Mouse (Mus musculus): ENCODE measurements around the gene Chit1. TPM values are rescaled to one million over a fixed set of nuclear protein-coding genes. Genes with fewer than 3 reads are reported as not detected.

Chit1 gene
- polyA plus RNA-seq, 1 experiment: 0.02 TPM

- H3K36me3 ChIP-seq (ENCODE audit: control insufficient read depth, insufficient read depth): no peaks in the 10 kb centered on the region
- H3K79me2 ChIP-seq (ENCODE audit: control insufficient read depth, insufficient read depth): no peaks in the 10 kb centered on the region
- no peak overlapping the region for H3ac ChIP-seq (ENCODE audit: control insufficient read depth, insufficient read length, low read depth)
- H3K79me3 ChIP-seq (ENCODE audit: low read depth): no peaks in the 10 kb centered on the region
- no peaks in the 10 kb centered on the region for H3K27me3 ChIP-seq (ENCODE audit: control insufficient read depth, insufficient read depth, insufficient read length)
- TF ChIP-seq FOSL1 (IDR thresholded peaks at IDR 0.05; ENCODE audit: insufficient read depth, low read length, poor library complexity, severe bottlenecking): no peak
- no peak for TF ChIP-seq USF1 (IDR thresholded peaks at IDR 0.05; ENCODE audit: low read depth)
- TF ChIP-seq CTCF (IDR thresholded peaks at IDR 0.05; ENCODE audit: control insufficient read depth, insufficient read depth, insufficient read length): no peak
- no peak for TF ChIP-seq CEBPB (IDR thresholded peaks at IDR 0.05; ENCODE audit: low read depth)
- TF ChIP-seq MYOD1 (IDR thresholded peaks at IDR 0.05; ENCODE audit: control insufficient read depth, insufficient read length, low read depth): no peak
- TF ChIP-seq MYOG (IDR thresholded peaks at IDR 0.05; ENCODE audit: control insufficient read depth, extremely low read depth, insufficient read length): no peak
- TF ChIP-seq MAX (IDR thresholded peaks at IDR 0.05): no peak
- no peak overlapping the region for H3K4me3 ChIP-seq (ENCODE audit: insufficient read depth, poor library complexity, severe bottlenecking)
Measured at GRCm38 (mm10) chr1:134064296-134064831, 46.7 kb upstream of the Chit1 start.

GRCm38 (mm10) chr1:134065241-134065809 lies 45.7 kb upstream of the Chit1 start:
- TF ChIP-seq CEBPB (IDR thresholded peaks at IDR 0.05; ENCODE audit: low read depth): peak; percentile 4
- TF ChIP-seq MAX (IDR thresholded peaks at IDR 0.05): no peak

GRCm38 (mm10) chr1:134066554-134066953 lies 44.5 kb upstream of the Chit1 start:
- Histone ChIP-seq H3K4me3 (ENCODE audit: insufficient read depth, poor library complexity, severe bottlenecking) (no peak overlapping the region), H3K79me3 (ENCODE audit: low read depth) (no peaks in the 10 kb centered on the region), H3K27me3 (ENCODE audit: control insufficient read depth, insufficient read depth, insufficient read length) (no peaks in the 10 kb centered on the region), H3K79me2 (ENCODE audit: control insufficient read depth, insufficient read depth) (no peaks in the 10 kb centered on the region), H3ac (ENCODE audit: control insufficient read depth, insufficient read length, low read depth) (no peak overlapping the region), H3K36me3 (ENCODE audit: control insufficient read depth, insufficient read depth) (no peaks in the 10 kb centered on the region)
- TF ChIP-seq USF1 (IDR thresholded peaks at IDR 0.05; ENCODE audit: low read depth) (no peak), MAX (IDR thresholded peaks at IDR 0.05) (no peak), MYOD1 (IDR thresholded peaks at IDR 0.05; ENCODE audit: control insufficient read depth, insufficient read length, low read depth) (no peak), MYOG (IDR thresholded peaks at IDR 0.05; ENCODE audit: control insufficient read depth, extremely low read depth, insufficient read length) (no peak), CEBPB (IDR thresholded peaks at IDR 0.05; ENCODE audit: low read depth) (no peak), CTCF (IDR thresholded peaks at IDR 0.05; ENCODE audit: control insufficient read depth, insufficient read depth, insufficient read length) (no peak), FOSL1 (IDR thresholded peaks at IDR 0.05; ENCODE audit: insufficient read depth, low read length, poor library complexity, severe bottlenecking) (no peak)

More at GRCm38 (mm10) chr1:134065241-134065809, 45.7 kb upstream of the Chit1 start:
- no peaks in the 10 kb centered on the region for H3K79me2 ChIP-seq (ENCODE audit: control insufficient read depth, insufficient read depth)
- H3K36me3 ChIP-seq (ENCODE audit: control insufficient read depth, insufficient read depth): no peaks in the 10 kb centered on the region
- no peaks in the 10 kb centered on the region for H3K27me3 ChIP-seq (ENCODE audit: control insufficient read depth, insufficient read depth, insufficient read length)
- no peaks in the 10 kb centered on the region for H3K79me3 ChIP-seq (ENCODE audit: low read depth)
- H3K4me3 ChIP-seq (ENCODE audit: insufficient read depth, poor library complexity, severe bottlenecking): no peak overlapping the region
- H3ac ChIP-seq (ENCODE audit: control insufficient read depth, insufficient read length, low read depth): no peak overlapping the region

- Histone ChIP-seq H3ac (ENCODE audit: control insufficient read depth, insufficient read length, low read depth) (no peak overlapping the region), H3K36me3 (ENCODE audit: control insufficient read depth, insufficient read depth) (no peaks in the 10 kb centered on the region), H3K79me3 (ENCODE audit: low read depth) (no peaks in the 10 kb centered on the region), H3K79me2 (ENCODE audit: control insufficient read depth, insufficient read depth) (no peaks in the 10 kb centered on the region), H3K27me3 (ENCODE audit: control insufficient read depth, insufficient read depth, insufficient read length) (no peaks in the 10 kb centered on the region), H3K4me3 (ENCODE audit: insufficient read depth, poor library complexity, severe bottlenecking) (no peak overlapping the region)
- peak; percentile 50 for TF ChIP-seq MYOD1 (IDR thresholded peaks at IDR 0.05; ENCODE audit: control insufficient read depth, insufficient read length, low read depth)
- TF ChIP-seq USF1 (IDR thresholded peaks at IDR 0.05; ENCODE audit: low read depth): no peak
- TF ChIP-seq MYOG (IDR thresholded peaks at IDR 0.05; ENCODE audit: control insufficient read depth, extremely low read depth, insufficient read length): no peak
Measured at GRCm38 (mm10) chr1:134067143-134067619, 43.9 kb upstream of the Chit1 start.

GRCm38 (mm10) chr1:134070099-134070669 lies 40.9 kb upstream of the Chit1 start:
- TF ChIP-seq CTCF (IDR thresholded peaks at IDR 0.05; ENCODE audit: control insufficient read depth, insufficient read depth, insufficient read length): no peak
- no peak for TF ChIP-seq FOSL1 (IDR thresholded peaks at IDR 0.05; ENCODE audit: insufficient read depth, low read length, poor library complexity, severe bottlenecking)
- H3K36me3 ChIP-seq (ENCODE audit: control insufficient read depth, insufficient read depth): peaks cover 4% of the 10 kb centered on the region

GRCm38 (mm10) chr1:134071411-134072018 lies 39.5 kb upstream of the Chit1 start:
- Histone ChIP-seq H3K36me3 (ENCODE audit: control insufficient read depth, insufficient read depth) (peaks cover 17% of the 10 kb centered on the region), H3K27me3 (ENCODE audit: control insufficient read depth, insufficient read depth, insufficient read length) (no peaks in the 10 kb centered on the region)
- TF ChIP-seq MYOD1 (IDR thresholded peaks at IDR 0.05; ENCODE audit: control insufficient read depth, insufficient read length, low read depth): peak; percentile 94
- no peak for TF ChIP-seq CTCF (IDR thresholded peaks at IDR 0.05; ENCODE audit: control insufficient read depth, insufficient read depth, insufficient read length)
- no peak for TF ChIP-seq USF1 (IDR thresholded peaks at IDR 0.05; ENCODE audit: low read depth)
- no peak for TF ChIP-seq MAX (IDR thresholded peaks at IDR 0.05)

More at GRCm38 (mm10) chr1:134070099-134070669, 40.9 kb upstream of the Chit1 start:
- no peaks in the 10 kb centered on the region for H3K27me3 ChIP-seq (ENCODE audit: control insufficient read depth, insufficient read depth, insufficient read length)
- no peak overlapping the region for H3K4me3 ChIP-seq (ENCODE audit: insufficient read depth, poor library complexity, severe bottlenecking)
- H3ac ChIP-seq (ENCODE audit: control insufficient read depth, insufficient read length, low read depth): no peak overlapping the region
- no peaks in the 10 kb centered on the region for H3K79me2 ChIP-seq (ENCODE audit: control insufficient read depth, insufficient read depth)
- H3K79me3 ChIP-seq (ENCODE audit: low read depth): no peaks in the 10 kb centered on the region

More at GRCm38 (mm10) chr1:134071411-134072018, 39.5 kb upstream of the Chit1 start:
- H3K4me3 ChIP-seq (ENCODE audit: insufficient read depth, poor library complexity, severe bottlenecking): no peak overlapping the region
- H3K79me2 ChIP-seq (ENCODE audit: control insufficient read depth, insufficient read depth): peaks cover 8% of the 10 kb centered on the region
- no peak overlapping the region for H3ac ChIP-seq (ENCODE audit: control insufficient read depth, insufficient read length, low read depth)
- no peaks in the 10 kb centered on the region for H3K79me3 ChIP-seq (ENCODE audit: low read depth)
